Mouse (Mus musculus) MEL (cell line): ENCODE data around the gene Baiap2l2. TPM values are rescaled to one million over a fixed set of nuclear protein-coding genes. Genes with fewer than 3 reads are reported as not detected.

Experiments used
- DNase-seq: peaks from one replicate; pipeline ENCODE4 v3.0.0; 2011; ENCODE audit warnings: low read depth, low spot score
- H3K27ac ChIP-seq: 2 replicates; pipeline ENCODE4 v1.5.1; 2012; ENCODE audit warnings: low read depth, mild to moderate bottlenecking, control low read depth, low read length, moderate library complexity; ENCODE audit not compliant: control insufficient read depth
- H3K27me3 ChIP-seq, 2 experiments: fragments of 150-350 bp in 1 of 2; sonication (generic) in 1 of 2; 2 replicates each; pipeline ENCODE4 v1.6.1; 2012; ENCODE audit warnings: low read length in 2 of 2, mild to moderate bottlenecking in 2 of 2, improper control_type of control experiment in 1 of 2, moderate library complexity in 1 of 2; ENCODE audit not compliant: insufficient read depth in 2 of 2, control insufficient read depth in 1 of 2
- H3K36me3 ChIP-seq, 2 experiments: 2 replicates each; pipeline ENCODE4 v1.6.1; 2012 to 2014; ENCODE audit warnings: low read length in 2 of 2, improper control_type of control experiment in 1 of 2, inconsistent platforms in 1 of 2, mild to moderate bottlenecking in 1 of 2; ENCODE audit not compliant: insufficient read depth in 2 of 2, control insufficient read depth in 1 of 2
- H3K4me1 ChIP-seq, 2 experiments: fragments of 150-350 bp in 1 of 2; sonication (generic) in 1 of 2; 2 replicates each; pipeline ENCODE4 v1.6.1; 2012; ENCODE audit warnings: low read length in 2 of 2, improper control_type of control experiment in 1 of 2, mild to moderate bottlenecking in 1 of 2; ENCODE audit not compliant: insufficient read depth in 2 of 2, control insufficient read depth in 1 of 2
- H3K4me3 ChIP-seq, 2 experiments: fragments of 150-350 bp in 1 of 2; sonication (generic) in 1 of 2; 2 replicates each; pipeline ENCODE4 v1.5.1; 2012; ENCODE audit warnings: low read depth in 2 of 2, low read length in 2 of 2, mild to moderate bottlenecking in 2 of 2, moderate library complexity in 2 of 2, control low read depth in 1 of 2, improper control_type of control experiment in 1 of 2; ENCODE audit not compliant: control insufficient read depth in 1 of 2, insufficient read depth in 1 of 2
- H3K79me2 ChIP-seq: 2 replicates; pipeline ENCODE4 v1.6.1; 2012; ENCODE audit warnings: mild to moderate bottlenecking, low read length, moderate library complexity; ENCODE audit not compliant: control insufficient read depth, poor library complexity, insufficient read depth
- H3K9ac ChIP-seq: 2 replicates; pipeline ENCODE4 v1.6.1; 2012; ENCODE audit warnings: low read depth, mild to moderate bottlenecking, control low read depth, low read length, moderate library complexity; ENCODE audit not compliant: control insufficient read depth, poor library complexity, severe bottlenecking
- H3K9me3 ChIP-seq: fragments of 150-350 bp; sonication (generic); replicated peaks from 2 replicates; pipeline ENCODE4 v1.6.1; 2012; ENCODE audit warnings: mild to moderate bottlenecking, low read length, improper control_type of control experiment, moderate library complexity; ENCODE audit not compliant: insufficient read depth
- BHLHE40 ChIP-seq: IDR thresholded peaks from 2 replicates; pipeline ENCODE4 v1.6.1; 2012; ENCODE audit warnings: low read depth, mild to moderate bottlenecking, inconsistent platforms, low read length, improper control_type of control experiment, borderline replicate concordance
- CHD2 ChIP-seq: IDR thresholded peaks from 2 replicates; pipeline ENCODE4 v1.6.1; 2011; ENCODE audit warnings: low read length, improper control_type of control experiment
- CTCF ChIP-seq, 3 experiments: IDR thresholded peaks in 2 of 3; conservative IDR thresholded peaks in 1 of 3; 2 replicates each; pipeline ENCODE4 v1.5.1; 2011 to 2012; ENCODE audit warnings: low read length in 3 of 3, low read depth in 2 of 3, mild to moderate bottlenecking in 2 of 3, improper control_type of control experiment in 1 of 3, inconsistent platforms in 1 of 3, mixed read lengths in 1 of 3, moderate library complexity in 1 of 3; ENCODE audit not compliant: control insufficient read depth in 1 of 3, insufficient read depth in 1 of 3, poor library complexity in 1 of 3, severe bottlenecking in 1 of 3
- EP300 ChIP-seq, 2 experiments: IDR thresholded peaks; 2 replicates each; pipeline ENCODE4 v1.6.1; 2011; ENCODE audit warnings: improper control_type of control experiment in 2 of 2, low read length in 2 of 2, low read depth in 1 of 2, mild to moderate bottlenecking in 1 of 2
- ETS1 ChIP-seq: IDR thresholded peaks from 2 replicates; pipeline ENCODE4 v1.6.1; 2012; ENCODE audit warnings: low read depth, mild to moderate bottlenecking, inconsistent platforms, low read length, improper control_type of control experiment, moderate library complexity
- GABPA ChIP-seq: IDR thresholded peaks from 2 replicates; pipeline ENCODE4 v1.6.1; 2012; ENCODE audit warnings: low read depth, mild to moderate bottlenecking, inconsistent platforms, low read length, improper control_type of control experiment, moderate library complexity
- HCFC1 ChIP-seq: IDR thresholded peaks from 2 replicates; pipeline ENCODE4 v1.6.1; 2012; ENCODE audit warnings: low read depth, mild to moderate bottlenecking, inconsistent platforms, low read length, improper control_type of control experiment, moderate library complexity
- MAX ChIP-seq: IDR thresholded peaks from 2 replicates; pipeline ENCODE4 v1.6.1; 2011; ENCODE audit warnings: low read length, improper control_type of control experiment
- MAZ ChIP-seq: IDR thresholded peaks from 2 replicates; pipeline ENCODE4 v1.6.1; 2012; ENCODE audit warnings: low read depth, mild to moderate bottlenecking, inconsistent platforms, low read length, improper control_type of control experiment
- MEF2A ChIP-seq: IDR thresholded peaks from 2 replicates; pipeline ENCODE4 v1.6.1; 2014; ENCODE audit warnings: low read depth, mild to moderate bottlenecking, inconsistent platforms, low read length, improper control_type of control experiment; ENCODE audit not compliant: poor library complexity, insufficient replicate concordance, severe bottlenecking; ENCODE audit errors: extremely low read depth
- MXI1 ChIP-seq: IDR thresholded peaks from 2 replicates; pipeline ENCODE4 v1.6.1; 2011; ENCODE audit warnings: mild to moderate bottlenecking, low read depth, low read length, improper control_type of control experiment
- MYB ChIP-seq: IDR thresholded peaks from 2 replicates; pipeline ENCODE4 v1.6.1; 2011; ENCODE audit warnings: mild to moderate bottlenecking, low read depth, low read length, improper control_type of control experiment
- NRF1 ChIP-seq: IDR thresholded peaks from 2 replicates; pipeline ENCODE4 v1.6.1; 2014; ENCODE audit warnings: low read depth, mild to moderate bottlenecking, inconsistent platforms, low read length, improper control_type of control experiment, moderate library complexity; ENCODE audit not compliant: poor library complexity, insufficient read depth, severe bottlenecking
- POLR2AphosphoS5 ChIP-seq: IDR thresholded peaks from 2 replicates; pipeline ENCODE4 v1.6.1; 2012; ENCODE audit warnings: low read depth, borderline replicate concordance, mild to moderate bottlenecking, inconsistent platforms, low read length, moderate library complexity, mixed read lengths
- RAD21 ChIP-seq: IDR thresholded peaks from 2 replicates; pipeline ENCODE4 v1.6.1; 2011; ENCODE audit warnings: mild to moderate bottlenecking, low read depth, low read length, improper control_type of control experiment
- SIN3A ChIP-seq: IDR thresholded peaks from 2 replicates; pipeline ENCODE4 v1.6.1; 2012; ENCODE audit warnings: low read length, improper control_type of control experiment, inconsistent platforms
- TAL1 ChIP-seq: IDR thresholded peaks from 2 replicates; pipeline ENCODE4 v1.6.1; 2012; ENCODE audit warnings: mild to moderate bottlenecking, inconsistent platforms, low read length, moderate library complexity, mixed read lengths
- TBP ChIP-seq: IDR thresholded peaks from 2 replicates; pipeline ENCODE4 v1.8.0; 2011; ENCODE audit warnings: low read depth, low read length, improper control_type of control experiment
- TCF12 ChIP-seq: IDR thresholded peaks from 2 replicates; pipeline ENCODE4 v1.6.1; 2014; ENCODE audit warnings: low read depth, mild to moderate bottlenecking, inconsistent platforms, low read length, improper control_type of control experiment, moderate library complexity
- USF1 ChIP-seq: IDR thresholded peaks from 2 replicates; pipeline ENCODE4 v1.6.1; 2014; ENCODE audit warnings: low read depth, mild to moderate bottlenecking, inconsistent platforms, low read length, improper control_type of control experiment, moderate library complexity
- USF2 ChIP-seq, 2 experiments: IDR thresholded peaks; 2 replicates each; pipeline ENCODE4 v1.6.1; 2011 to 2012; ENCODE audit warnings: improper control_type of control experiment in 2 of 2, low read length in 2 of 2, borderline replicate concordance in 1 of 2, inconsistent platforms in 1 of 2, low read depth in 1 of 2, mild to moderate bottlenecking in 1 of 2; ENCODE audit not compliant: insufficient read depth in 1 of 2
- ZKSCAN1 ChIP-seq: IDR thresholded peaks from 2 replicates; pipeline ENCODE4 v1.6.1; 2012; ENCODE audit warnings: low read depth, mild to moderate bottlenecking, inconsistent platforms, low read length, improper control_type of control experiment, moderate library complexity
- ZMIZ1 ChIP-seq: IDR thresholded peaks from 2 replicates; pipeline ENCODE4 v1.6.1; 2012; ENCODE audit warnings: low read depth, mild to moderate bottlenecking, inconsistent platforms, low read length, improper control_type of control experiment, moderate library complexity
- ZNF384 ChIP-seq: IDR thresholded peaks from 2 replicates; pipeline ENCODE4 v1.6.1; 2012; ENCODE audit warnings: low read depth, mild to moderate bottlenecking, inconsistent platforms, low read length, improper control_type of control experiment
- polyA plus RNA-seq, 2 experiments: library from polyadenylated mRNA; stranded (reverse) in 1 of 2; unstranded in 1 of 2; fragments of >175 nt in 1 of 2; fragments of >200 nt in 1 of 2; gene quantifications; 2 replicates each; pipeline versions ENCODE4 v1.2.1 to v1.2.4; 2012; ENCODE audit warnings: low replicate concordance in 2 of 2, low read depth in 1 of 2; ENCODE audit not compliant: insufficient read length in 2 of 2, insufficient read depth in 1 of 2, missing spikeins in 1 of 2
- total RNA-seq: library from RNA; depleted of rRNA; stranded (reverse); fragments of 300-350 nt; gene quantifications from 2 replicates; pipeline ENCODE4 v1.2.3, GENCODE M21; 2012

The Baiap2l2 gene
- total and polyA plus RNA-seq, 3 experiments: 0.60 to 1.1 TPM; not detected in 1

DNA sequence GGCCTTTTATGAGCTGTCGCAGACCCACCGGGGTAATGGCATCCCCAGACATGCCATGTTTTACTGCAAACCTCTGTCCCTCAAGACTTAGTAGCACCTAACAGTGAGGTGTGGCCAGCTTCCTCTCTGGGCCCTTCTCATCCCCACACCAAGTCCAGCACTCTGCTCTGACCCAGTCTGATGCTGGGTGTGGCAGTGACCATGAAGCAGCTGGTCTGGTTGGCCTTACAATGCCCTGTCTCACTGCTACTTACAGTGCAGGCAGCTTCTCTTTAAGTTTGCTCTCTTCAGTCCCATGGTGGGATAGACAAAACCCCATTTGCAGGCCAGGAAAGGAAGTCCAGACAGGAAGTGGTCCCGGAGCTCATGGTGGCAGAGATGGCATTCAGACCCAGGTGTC is 40.0 kb downstream of the Baiap2l2 start:
- Histone ChIP-seq H3K27ac (no peak overlapping the region), H3K9me3 (no peaks in the 10 kb centered on the region), H3K36me3 (peaks cover 0 to 2% of the 10 kb centered on the region in 2 experiments; a peak in 1 of 4 replicates), H3K4me1 (no peaks in the 10 kb centered on the region), H3K27me3 (no peaks in the 10 kb centered on the region), H3K79me2 (no peaks in the 10 kb centered on the region), H3K9ac (no peak overlapping the region), H3K4me3 (no peak overlapping the region)
- no peak for DNase-seq
- no peak for TF ChIP-seq ZMIZ1
- TF ChIP-seq TCF12: no peak
- no peak for TF ChIP-seq MAX
- TF ChIP-seq CTCF (IDR thresholded peaks at IDR 0.05 in 2 of 3, conservative IDR thresholded peaks at IDR 0.05 in 1 of 3; ENCODE audit: control insufficient read depth in 1 of 3, insufficient read depth in 1 of 3, low read depth in 2 of 3, low read length in 3 of 3, poor library complexity in 1 of 3, severe bottlenecking in 1 of 3): no peak
- no peak for TF ChIP-seq CHD2
- no peak for TF ChIP-seq MYB
- no peak for TF ChIP-seq USF1
- TF ChIP-seq SIN3A: no peak
- TF ChIP-seq BHLHE40: no peak
- no peak for TF ChIP-seq USF2 (IDR thresholded peaks at IDR 0.05; ENCODE audit: borderline replicate concordance in 1 of 2, insufficient read depth in 1 of 2, low read depth in 1 of 2, low read length in 2 of 2)
- TF ChIP-seq RAD21: no peak
- no peak for TF ChIP-seq GABPA

DNA sequence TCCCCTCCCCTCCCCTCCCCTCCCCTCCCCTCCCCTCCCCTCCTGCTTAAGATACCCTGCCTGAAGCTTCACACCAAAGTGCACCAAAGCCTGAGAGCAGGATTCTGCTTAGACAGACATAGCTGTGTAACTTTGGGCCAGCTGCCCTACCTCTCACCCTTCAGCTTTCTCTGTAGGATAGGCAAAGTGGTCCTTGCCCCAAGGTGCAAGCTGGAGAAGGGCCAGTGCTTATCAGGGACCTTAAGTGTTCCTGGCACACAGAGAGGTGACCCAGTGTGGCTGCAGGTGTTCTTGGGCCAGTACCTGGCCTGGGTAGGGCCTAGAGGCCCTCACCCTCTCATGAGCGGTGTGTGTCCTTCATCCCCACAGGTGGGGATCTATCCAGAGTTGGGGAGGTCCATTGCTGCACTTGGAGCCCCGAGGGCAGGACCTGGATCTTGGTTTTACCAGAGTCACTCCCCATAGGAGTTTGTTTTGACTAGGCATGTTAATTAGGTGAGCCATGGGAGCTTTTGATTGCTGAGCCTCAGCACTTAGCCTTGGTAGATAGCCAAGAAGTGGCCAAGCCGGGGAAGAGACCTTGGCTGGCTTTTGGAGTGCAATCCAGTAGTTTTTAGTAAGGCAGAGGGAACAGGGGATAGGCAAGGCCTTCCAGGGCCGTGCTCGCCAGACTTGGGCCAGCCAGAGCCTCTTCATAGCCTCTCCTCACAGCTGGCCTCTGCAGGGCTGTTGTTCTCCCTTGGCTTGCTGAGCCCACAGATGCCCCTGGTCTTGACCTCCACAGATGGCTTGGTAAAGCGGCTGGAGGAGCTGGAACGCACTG is 41.1 kb downstream of the Baiap2l2 start:
- no peaks in the 10 kb centered on the region for H3K9me3 ChIP-seq
- H3K27ac ChIP-seq: no peak overlapping the region
- peaks cover 0 to 2% of the 10 kb centered on the region in 2 experiments; a peak in 1 of 4 replicates for H3K36me3 ChIP-seq
- no peaks in the 10 kb centered on the region for H3K4me1 ChIP-seq
- H3K27me3 ChIP-seq: no peaks in the 10 kb centered on the region
- no peak overlapping the region for H3K9ac ChIP-seq
- TF ChIP-seq ZKSCAN1 (no peak), TBP (no peak), GABPA (no peak), ZNF384 (no peak), EP300 (IDR thresholded peaks at IDR 0.05; ENCODE audit: low read depth in 1 of 2, low read length in 2 of 2) (no peak), MEF2A (no peak), USF2 (IDR thresholded peaks at IDR 0.05; ENCODE audit: borderline replicate concordance in 1 of 2, insufficient read depth in 1 of 2, low read depth in 1 of 2, low read length in 2 of 2) (no peak), POLR2AphosphoS5 (no peak), MAZ (no peak), MAX (no peak), NRF1 (no peak), MYB (no peak), TAL1 (no peak), MXI1 (no peak), ETS1 (no peak), ZMIZ1 (no peak), HCFC1 (no peak)
- DNase-seq: no peak
- no peaks in the 10 kb centered on the region for H3K79me2 ChIP-seq
- H3K4me3 ChIP-seq: no peak overlapping the region
